Mouse (Mus musculus): ENCODE results near the gene Zbed5. TPM values are rescaled to one million over a fixed set of nuclear protein-coding genes. Genes with fewer than 3 reads are reported as not detected.
"Not testable (repeated sequence)": the region's sequence is repeated elsewhere in the genome, so short reads cannot be mapped to it uniquely, and the experiment has no call there.

The Zbed5 gene
- polyA plus RNA-seq, 1 experiment: 5.6 TPM

DNA sequence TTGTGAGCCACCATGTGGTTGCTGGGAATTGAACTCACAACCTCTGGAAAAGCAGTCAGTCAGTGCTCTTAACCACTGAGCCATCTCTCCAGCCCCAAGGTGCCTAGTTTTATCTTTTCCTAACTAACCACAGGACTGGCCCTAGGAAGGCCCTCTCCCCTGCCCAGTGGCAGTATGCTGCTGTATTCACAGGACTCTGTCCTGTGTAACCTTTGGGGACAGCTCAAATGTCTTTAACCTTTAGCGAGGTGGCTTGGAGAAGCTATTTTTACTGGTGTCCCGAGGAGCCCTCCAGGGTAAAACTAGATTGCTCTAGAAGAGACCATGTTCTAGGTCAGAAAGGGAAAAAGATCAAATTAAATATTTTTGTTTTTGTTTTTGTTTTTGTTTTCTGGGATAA lies 24.3 kb upstream of the Zbed5 start:
- Histone ChIP-seq H3K4me3 (ENCODE audit: insufficient read depth, low read length) (no peak overlapping the region), H3K27ac (ENCODE audit: insufficient read depth, low read length) (no peak overlapping the region), H3K4me1 (ENCODE audit: control insufficient read depth, insufficient read depth, low read length) (no peaks in the 10 kb centered on the region)
- TF ChIP-seq POLR2A (IDR thresholded peaks at IDR 0.05; ENCODE audit: extremely low read depth, insufficient read depth, low read length): no peak
- TF ChIP-seq CTCF (IDR thresholded peaks at IDR 0.05; ENCODE audit: extremely low read depth, insufficient read depth, low read length): no peak

- no peak for TF ChIP-seq CTCF (IDR thresholded peaks at IDR 0.05; ENCODE audit: extremely low read depth, insufficient read depth, low read length)
- no peak for TF ChIP-seq POLR2A (IDR thresholded peaks at IDR 0.05; ENCODE audit: extremely low read depth, insufficient read depth, low read length)
- no peak overlapping the region for H3K27ac ChIP-seq (ENCODE audit: insufficient read depth, low read length)
- H3K4me1 ChIP-seq (ENCODE audit: control insufficient read depth, insufficient read depth, low read length): peaks cover 2% of the 10 kb centered on the region; the same call in 1 of the 2 replicates
- H3K4me3 ChIP-seq (ENCODE audit: insufficient read depth, low read length): no peak overlapping the region
These were observed 21.6 kb upstream of the Zbed5 start for GRCm38 (mm10) chr5:129873942-129874341.

DNA sequence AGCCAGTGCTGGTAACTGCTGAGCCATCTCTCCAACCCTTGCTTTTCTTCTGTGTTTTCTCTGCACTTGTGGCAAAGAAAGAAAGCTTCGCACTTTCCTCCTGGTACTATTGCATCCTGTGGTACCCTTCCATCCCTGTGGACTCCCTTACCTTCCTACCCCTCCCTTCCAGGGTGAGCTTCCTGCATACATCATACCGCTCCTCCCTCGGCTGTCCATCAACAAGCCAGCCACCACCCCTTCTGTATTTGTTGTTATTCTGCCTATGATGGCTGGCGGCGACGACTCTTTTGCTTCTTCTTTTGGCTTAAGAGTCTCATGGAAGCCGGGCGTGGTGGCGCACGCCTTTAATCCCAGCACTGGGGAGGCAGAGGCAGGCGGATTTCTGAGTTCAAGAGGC lies 20.4 kb upstream of the Zbed5 start:
- H3K4me1 ChIP-seq (ENCODE audit: control insufficient read depth, insufficient read depth, low read length): peaks cover 2% of the 10 kb centered on the region; the same call in 1 of the 2 replicates
- TF ChIP-seq POLR2A (IDR thresholded peaks at IDR 0.05; ENCODE audit: extremely low read depth, insufficient read depth, low read length) (no peak), CTCF (IDR thresholded peaks at IDR 0.05; ENCODE audit: extremely low read depth, insufficient read depth, low read length) (no peak)
- no peak overlapping the region for H3K27ac ChIP-seq (ENCODE audit: insufficient read depth, low read length)
- H3K4me3 ChIP-seq (ENCODE audit: insufficient read depth, low read length): no peak overlapping the region

DNA sequence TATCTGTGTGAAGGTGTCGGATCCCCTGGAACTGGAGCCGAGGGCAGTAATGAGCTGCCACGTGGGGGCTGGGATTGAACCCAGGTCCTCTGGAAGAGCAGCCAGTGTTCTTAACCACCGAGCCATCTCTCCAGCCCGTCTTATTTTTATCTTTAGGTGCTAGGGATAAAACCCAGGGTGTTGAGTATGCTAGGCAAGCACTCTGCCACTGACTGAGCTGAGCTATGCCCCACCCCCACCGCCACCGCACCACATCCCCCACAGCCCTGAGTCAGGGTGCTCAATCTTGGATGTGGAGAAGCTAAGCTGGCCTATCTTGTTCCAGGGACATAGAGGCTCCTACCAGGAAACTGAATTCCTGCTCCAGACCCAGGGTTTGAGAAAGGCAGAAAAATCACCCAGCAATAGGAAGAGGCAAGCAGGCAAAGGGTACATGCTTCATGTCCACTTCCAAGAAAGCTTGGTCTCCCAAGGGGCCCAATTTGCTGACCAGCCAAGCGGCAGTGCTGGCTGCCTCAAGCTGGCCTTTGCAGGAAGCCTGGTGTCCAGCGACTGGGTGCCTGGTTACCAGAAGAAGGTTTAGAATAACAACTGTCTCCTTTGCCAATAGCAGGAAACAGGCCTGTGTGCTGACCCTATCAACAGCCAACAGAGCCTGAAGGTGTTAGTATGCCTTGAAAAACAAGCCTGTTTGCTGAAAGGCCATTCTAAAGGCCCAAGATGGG lies 17.6 kb upstream of the Zbed5 start:
- peaks cover 2% of the 10 kb centered on the region; the same call in 1 of the 2 replicates for H3K4me1 ChIP-seq (ENCODE audit: control insufficient read depth, insufficient read depth, low read length)
- no peak for TF ChIP-seq POLR2A (IDR thresholded peaks at IDR 0.05; ENCODE audit: extremely low read depth, insufficient read depth, low read length)
- TF ChIP-seq CTCF (IDR thresholded peaks at IDR 0.05; ENCODE audit: extremely low read depth, insufficient read depth, low read length): no peak
- H3K27ac ChIP-seq (ENCODE audit: insufficient read depth, low read length): peak overlapping the region; percentile 16
- no peak overlapping the region for H3K4me3 ChIP-seq (ENCODE audit: insufficient read depth, low read length)

- peak overlapping the region; percentile 16; the same call in 1 of the 2 replicates for H3K27ac ChIP-seq (ENCODE audit: insufficient read depth, low read length)
- no peak overlapping the region for H3K4me3 ChIP-seq (ENCODE audit: insufficient read depth, low read length)
- TF ChIP-seq POLR2A (IDR thresholded peaks at IDR 0.05; ENCODE audit: extremely low read depth, insufficient read depth, low read length) (no peak), CTCF (IDR thresholded peaks at IDR 0.05; ENCODE audit: extremely low read depth, insufficient read depth, low read length) (peak; percentile 32; the same call in 1 of the 2 replicates)
- H3K4me1 ChIP-seq (ENCODE audit: control insufficient read depth, insufficient read depth, low read length): peaks cover 2% of the 10 kb centered on the region; the same call in 1 of the 2 replicates
These were observed 16.6 kb upstream of the Zbed5 start for GRCm38 (mm10) chr5:129878946-129879345.

DNA sequence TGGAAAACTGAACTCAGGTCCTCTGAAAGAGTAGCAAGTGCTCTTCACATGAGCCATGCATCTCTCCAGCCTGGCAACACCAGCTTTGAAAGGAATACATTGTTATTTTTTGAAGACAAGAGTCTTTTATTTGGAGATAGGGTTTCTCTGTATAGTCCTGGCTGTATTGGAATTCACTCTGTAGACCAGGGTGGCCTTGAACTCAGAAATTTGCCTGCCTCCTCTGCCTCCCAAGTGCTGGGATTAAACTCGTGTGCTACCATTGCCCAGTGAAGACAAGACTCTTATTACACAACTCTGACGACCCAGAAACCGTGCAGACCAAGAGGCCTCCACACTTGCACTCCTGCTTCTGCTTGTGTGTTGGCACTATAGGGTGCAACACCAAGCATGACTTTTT lies 15.6 kb upstream of the Zbed5 start:
- Histone ChIP-seq H3K4me3 (ENCODE audit: insufficient read depth, low read length) (no peak overlapping the region), H3K4me1 (ENCODE audit: control insufficient read depth, insufficient read depth, low read length) (peaks cover 2% of the 10 kb centered on the region; the same call in 1 of the 2 replicates), H3K27ac (ENCODE audit: insufficient read depth, low read length) (no peak overlapping the region)
- TF ChIP-seq POLR2A (IDR thresholded peaks at IDR 0.05; ENCODE audit: extremely low read depth, insufficient read depth, low read length) (no peak), CTCF (IDR thresholded peaks at IDR 0.05; ENCODE audit: extremely low read depth, insufficient read depth, low read length) (no peak)

DNA sequence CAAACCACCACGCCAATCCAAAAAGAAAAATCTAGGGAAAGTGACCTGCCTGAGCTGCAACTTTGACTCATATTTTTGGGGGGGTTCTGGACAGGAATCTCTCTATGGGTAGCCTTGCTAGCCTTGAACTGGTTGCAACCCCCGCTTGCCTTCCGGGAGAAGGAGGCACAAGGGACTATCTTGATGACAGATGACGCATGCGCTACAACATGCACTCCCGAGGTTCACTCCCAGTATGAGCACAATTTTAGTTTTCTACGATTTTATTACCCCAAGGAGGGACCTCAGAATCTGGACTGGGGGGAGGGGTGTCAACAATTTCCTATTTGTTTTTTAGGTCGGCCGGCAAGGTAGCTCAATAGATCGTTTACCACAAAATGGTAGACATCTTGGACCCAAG lies 9.3 kb upstream of the Zbed5 start:
- Histone ChIP-seq H3K4me1 (ENCODE audit: control insufficient read depth, insufficient read depth, low read length) (no peaks in the 10 kb centered on the region; the same call in 1 of the 2 replicates), H3K4me3 (ENCODE audit: insufficient read depth, low read length) (peak overlapping the region; percentile 85), H3K27ac (ENCODE audit: insufficient read depth, low read length) (no peak overlapping the region)
- TF ChIP-seq POLR2A (IDR thresholded peaks at IDR 0.05; ENCODE audit: extremely low read depth, insufficient read depth, low read length) (no peak), CTCF (IDR thresholded peaks at IDR 0.05; ENCODE audit: extremely low read depth, insufficient read depth, low read length) (no peak)

GRCm38 (mm10) chr5:129886911-129887636 lies 8.4 kb upstream of the Zbed5 start, which contains the start of gene Chchd2:
Chchd2 (minus strand) TSS chr5:129887470.
- Histone ChIP-seq H3K4me3 (ENCODE audit: insufficient read depth, low read length) (peak within 1 kb of the TSS; percentile 85), H3K27ac (ENCODE audit: insufficient read depth, low read length) (peak within 1 kb of the TSS; percentile 78), H3K4me1 (ENCODE audit: control insufficient read depth, insufficient read depth, low read length) (no peaks in the 10 kb centered on the region; the same call in 1 of the 2 replicates)
- TF ChIP-seq CTCF (IDR thresholded peaks at IDR 0.05; ENCODE audit: extremely low read depth, insufficient read depth, low read length) (no peak), POLR2A (IDR thresholded peaks at IDR 0.05; ENCODE audit: extremely low read depth, insufficient read depth, low read length) (peak; percentile 95)

DNA sequence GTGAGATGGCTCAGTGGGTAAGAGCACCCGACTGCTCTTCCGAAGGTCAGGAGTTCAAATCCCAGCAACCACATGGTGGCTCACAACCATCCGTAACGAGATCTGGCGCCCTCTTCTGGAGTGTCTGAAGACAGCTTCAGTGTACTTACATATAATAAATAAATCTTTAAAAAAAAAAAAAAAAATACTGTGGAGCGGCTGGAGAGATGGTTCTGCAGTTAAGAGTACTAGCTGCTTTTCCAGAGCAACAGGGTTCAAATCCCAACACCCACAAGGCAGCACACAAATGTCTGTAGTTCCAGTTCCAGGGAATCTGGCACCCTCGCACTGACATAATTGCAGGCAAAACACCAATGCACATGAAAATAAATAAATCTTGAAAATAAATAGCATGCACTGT lies 5.1 kb upstream of the Zbed5 start:
- not testable (repeated sequence) for H3K4me3 ChIP-seq (ENCODE audit: insufficient read depth, low read length); H3K27ac ChIP-seq (ENCODE audit: insufficient read depth, low read length); H3K4me1 ChIP-seq (ENCODE audit: control insufficient read depth, insufficient read depth, low read length)

DNA sequence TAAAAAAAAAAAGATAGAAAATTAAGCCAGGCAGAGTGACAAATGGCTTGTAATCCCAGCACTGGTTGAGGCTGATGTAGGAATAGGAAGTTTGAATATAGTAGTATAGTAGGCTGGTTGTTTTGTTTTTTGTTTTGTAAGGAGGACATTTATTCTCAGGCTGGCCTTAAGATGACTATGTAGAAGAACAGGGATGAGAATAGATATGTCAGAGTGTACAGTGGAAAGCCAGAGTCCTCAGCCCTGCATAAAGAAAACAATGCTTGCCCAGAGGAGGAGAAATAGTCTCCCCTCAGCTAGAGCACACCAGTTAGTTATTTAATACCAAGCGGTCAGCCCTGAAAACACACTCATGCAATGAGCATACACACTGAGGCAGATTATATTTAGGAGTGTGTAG lies 2.9 kb downstream of the Zbed5 start, which contains the start of gene Phkg1:
Gene Phkg1, minus strand, starts transcription at position 101 of the 400 bp plus-strand sequence.
- Histone ChIP-seq H3K27ac (ENCODE audit: insufficient read depth, low read length) (no peak within 1 kb of the TSS), H3K4me3 (ENCODE audit: insufficient read depth, low read length) (no peak within 1 kb of the TSS), H3K4me1 (ENCODE audit: control insufficient read depth, insufficient read depth, low read length) (no peaks in the 10 kb centered on the region)
- TF ChIP-seq CTCF (IDR thresholded peaks at IDR 0.05; ENCODE audit: extremely low read depth, insufficient read depth, low read length): no peak
- TF ChIP-seq POLR2A (IDR thresholded peaks at IDR 0.05; ENCODE audit: extremely low read depth, insufficient read depth, low read length): no peak

Measured in cortical plate, adult 2 months (tissue).